Comparison of ENCODE assay signal across 13 mouse cellular contexts in genomic region chr17:87321673-87322072, GRCm38 (mm10). TPM values are rescaled to one million over a fixed set of nuclear protein-coding genes. Genes with fewer than 3 reads are reported as not detected.
A peak's percentile ranks its signal among the peaks of the same experiment; 100 is the strongest.
DNase-seq lines count a peak whose midpoint lies in the region; ATAC-seq and TF ChIP-seq lines count a peak whose summit lies in the region.
"Had no signal": no experiment of that assay in that cellular context is flagged by ENCODE, and none has a peak within 500 bp of the region (broad histone marks: within the 10 kb centered on the region; RNA-seq: fewer than 3 reads in every experiment).

No protein-coding gene starts in this region.

- H3K9me3 ChIP-seq in intestine, postnatal 0 days (ENCODE audit: control insufficient read depth): 0 out of 2 replicates have a peak, but pooled peaks cover 4% of the 10 kb centered on the region
- no peaks in the 10 kb centered on the region for H3K9me3 ChIP-seq in intestine, embryonic 15.5 days
- no peaks in the 10 kb centered on the region for H3K9me3 ChIP-seq in ES-Bruce4 (replicated peaks; ENCODE audit: control insufficient read depth, insufficient read depth, low read length, poor library complexity, severe bottlenecking)
- H3K9me3 ChIP-seq in heart, embryonic 11.5 days (replicated peaks; ENCODE audit: control insufficient read depth, low read length): 0 out of 2 replicates have a peak, but pooled peaks cover 3% of the 10 kb centered on the region
- no peaks in the 10 kb centered on the region; the same call in 1 of the 2 replicates for H3K9me3 ChIP-seq in limb, embryonic 10.5 days (replicated peaks)

- no peak overlapping the region for H3K4me3 ChIP-seq in intestine, postnatal 0 days (ENCODE audit: low read depth, low read length)
- H3K4me3 ChIP-seq in intestine, embryonic 15.5 days (replicated peaks): no peak overlapping the region
- no peak overlapping the region for H3K4me3 ChIP-seq in ES-Bruce4 (ENCODE audit: low read depth, low read length)
- H3K4me3 ChIP-seq in heart, embryonic 11.5 days (ENCODE audit: low read depth, low read length): no peak overlapping the region
- H3K4me3 ChIP-seq in limb, embryonic 10.5 days: no peak overlapping the region

- no peak for ATAC-seq in intestine, postnatal 0 days
- no peak for ATAC-seq in intestine, embryonic 15.5 days
- ATAC-seq in common myeloid progenitor, adult 5-6 weeks (replicated peaks; ENCODE audit: low read depth, poor library complexity, severe bottlenecking): 0 out of 2 replicates have a peak, but pooled peaks have one; percentile 37
- ATAC-seq in heart, embryonic 11.5 days (replicated peaks; ENCODE audit: insufficient number of reproducible peaks, low FRiP score, low TSS enrichment): no peak

- no peaks in the 10 kb centered on the region for H3K4me1 ChIP-seq in intestine, postnatal 0 days (replicated peaks; ENCODE audit: control insufficient read depth, insufficient read depth, low read length)
- H3K4me1 ChIP-seq in intestine, embryonic 15.5 days (replicated peaks): peaks cover 3% of the 10 kb centered on the region; the same call in 1 of the 2 replicates
- H3K4me1 ChIP-seq in ES-Bruce4 (ENCODE audit: control insufficient read depth, insufficient read depth, low read length): no peaks in the 10 kb centered on the region
- no peaks in the 10 kb centered on the region for H3K4me1 ChIP-seq in heart, embryonic 11.5 days (ENCODE audit: control insufficient read depth, insufficient read depth, low read length)
- peaks cover 29% of the 10 kb centered on the region for H3K4me1 ChIP-seq in limb, embryonic 10.5 days

- peaks cover 27% of the 10 kb centered on the region for H3K36me3 ChIP-seq in intestine, postnatal 0 days (ENCODE audit: control insufficient read depth, insufficient read depth)
- peaks cover 9% of the 10 kb centered on the region; the same call in 1 of the 2 replicates for H3K36me3 ChIP-seq in intestine, embryonic 15.5 days
- no peaks in the 10 kb centered on the region for H3K36me3 ChIP-seq in ES-Bruce4 (ENCODE audit: control insufficient read depth, insufficient read depth, low read length, poor library complexity, severe bottlenecking)
- no peaks in the 10 kb centered on the region for H3K36me3 ChIP-seq in heart, embryonic 11.5 days (ENCODE audit: control insufficient read depth, insufficient read depth, low read length)
- no peaks in the 10 kb centered on the region for H3K36me3 ChIP-seq in limb, embryonic 10.5 days

- no peak overlapping the region for H3K9ac ChIP-seq in intestine, postnatal 0 days (ENCODE audit: low read depth, low read length)
- no peak overlapping the region for H3K9ac ChIP-seq in intestine, embryonic 15.5 days
- no peak overlapping the region for H3K9ac ChIP-seq in ES-Bruce4 (ENCODE audit: low read depth, poor library complexity, severe bottlenecking)
- H3K9ac ChIP-seq in heart, embryonic 11.5 days (ENCODE audit: low read depth, low read length): no peak overlapping the region

- no peak for TF ChIP-seq POLR2A in ES-Bruce4 (IDR thresholded peaks at IDR 0.05; ENCODE audit: insufficient read depth, low read length)

- no peak overlapping the region for H3K27ac ChIP-seq in intestine, postnatal 0 days (ENCODE audit: low read depth, low read length)
- H3K27ac ChIP-seq in intestine, embryonic 15.5 days: no peak overlapping the region
- H3K27ac ChIP-seq in ES-Bruce4 (ENCODE audit: insufficient read depth, low read length): no peak overlapping the region
- H3K27ac ChIP-seq in heart, embryonic 11.5 days (ENCODE audit: low read depth, low read length): no peak overlapping the region
- no peak overlapping the region for H3K27ac ChIP-seq in limb, embryonic 10.5 days

- TF ChIP-seq CTCF in intestine, postnatal 0 days (IDR thresholded peaks at IDR 0.05; ENCODE audit: low read depth): peak; percentile 79
- peak; percentile 57 for TF ChIP-seq CTCF in ES-Bruce4 (IDR thresholded peaks at IDR 0.05; ENCODE audit: low read depth, low read length)

- no peaks in the 10 kb centered on the region for H3K27me3 ChIP-seq in intestine, postnatal 0 days (replicated peaks; ENCODE audit: control insufficient read depth, insufficient read depth, low read length)
- H3K27me3 ChIP-seq in intestine, embryonic 15.5 days (replicated peaks): no peaks in the 10 kb centered on the region
- H3K27me3 ChIP-seq in ES-Bruce4 (ENCODE audit: control insufficient read depth, insufficient read depth, low read length, poor library complexity, severe bottlenecking): no peaks in the 10 kb centered on the region
- no peaks in the 10 kb centered on the region for H3K27me3 ChIP-seq in heart, embryonic 11.5 days (ENCODE audit: control insufficient read depth, insufficient read depth, low read length)
- H3K27me3 ChIP-seq in limb, embryonic 10.5 days (ENCODE audit: low read depth, poor library complexity, severe bottlenecking): no peaks in the 10 kb centered on the region

- peak; percentile 57 for DNase-seq in 3T3-L1 (ENCODE audit: low read depth, low spot score)
- no peak for DNase-seq in gastrocnemius, postnatal 4 days (ENCODE audit: low spot score in 2 of 2)
- DNase-seq in limb, embryonic 10.5 days (ENCODE audit: low spot score): no peak
- DNase-seq: cerebellum, postnatal 14 days; heart, postnatal 10 days; kidney, adult 9 months; left cerebral cortex, postnatal 4 days had no signal

- no peak overlapping the region for H3K4me2 ChIP-seq in intestine, postnatal 0 days (replicated peaks; ENCODE audit: low read depth)
- no peak overlapping the region for H3K4me2 ChIP-seq in intestine, embryonic 15.5 days (replicated peaks)
- H3K4me2 ChIP-seq in heart, embryonic 11.5 days: no peak overlapping the region
- H3K4me2 ChIP-seq: midbrain, embryonic 11.5 days had no signal

- 93% methylated on average over 1 of the region's 1 CpGs for WGBS in intestine, postnatal 0 days
- WGBS in intestine, embryonic 15.5 days: 100% methylated on average over 1 of the region's 1 CpGs
- 84% methylated on average over 1 of the region's 1 CpGs for WGBS in heart, embryonic 11.5 days (ENCODE audit: insufficient replicate concordance)
- WGBS in limb, embryonic 10.5 days: 89% methylated on average over 1 of the region's 1 CpGs

- no peak for TF ChIP-seq EP300 in ES-Bruce4 (IDR thresholded peaks at IDR 0.05; ENCODE audit: insufficient read depth, low read depth, low read length)

RNA-seq across cellular contexts. Expression of gene Ttc7, which starts 39.0 kb away (rescaled TPM):
- 61.7 and 69.2 TPM in 2 replicates for polyA plus RNA-seq in intestine, postnatal 0 days (2015; fragmentation: Nextera tagmentation; extraction: Ambion mirVana)
- 22.0 and 24.7 TPM in 2 replicates for polyA plus RNA-seq in intestine, embryonic 15.5 days (2015; fragmentation: Nextera tagmentation; extraction: Ambion mirVana)
- 9.7 and 10.7 TPM in 2 replicates for polyA plus RNA-seq in ES-Bruce4 (2011; ENCODE audit: insufficient read depth, insufficient read length, low read depth, missing spikeins)
- total RNA-seq in common myeloid progenitor, adult 5-6 weeks (2017): 42.8 and 78.2 TPM in 2 replicates
- total RNA-seq in gastrocnemius, postnatal 4 days (2021): 10 to 100 TPM; 13.3 to 16.2 TPM
- polyA plus RNA-seq in heart, embryonic 11.5 days (2014; fragmentation: Nextera tagmentation; extraction: Ambion mirVana): 1.4 and 1.9 TPM in 2 replicates
- 3.6 and 3.9 TPM in 2 replicates for polyA plus RNA-seq in limb, embryonic 10.5 days (2016; fragmentation: Nextera tagmentation; extraction: Ambion mirVana)

RNA-seq across cellular contexts. Expression of gene Mcfd2, which starts 55.9 kb away (rescaled TPM):
- 220 and 231 TPM in 2 replicates for polyA plus RNA-seq in intestine, postnatal 0 days (2015; fragmentation: Nextera tagmentation; extraction: Ambion mirVana)
- polyA plus RNA-seq in intestine, embryonic 15.5 days (2015; fragmentation: Nextera tagmentation; extraction: Ambion mirVana): 117 and 139 TPM in 2 replicates
- 34.1 and 35.2 TPM in 2 replicates for polyA plus RNA-seq in ES-Bruce4 (2011; ENCODE audit: insufficient read depth, insufficient read length, low read depth, missing spikeins)
- total RNA-seq in common myeloid progenitor, adult 5-6 weeks (2017): 56.1 and 58.4 TPM in 2 replicates
- 10 to 100 TPM; 33.6 to 39.3 TPM for total RNA-seq in gastrocnemius, postnatal 4 days (2021)
- polyA plus RNA-seq in heart, embryonic 11.5 days (2014; fragmentation: Nextera tagmentation; extraction: Ambion mirVana): 69.7 and 83.5 TPM in 2 replicates
- polyA plus RNA-seq in limb, embryonic 10.5 days (2016; fragmentation: Nextera tagmentation; extraction: Ambion mirVana): 76.2 and 76.4 TPM in 2 replicates
